Mouse (Mus musculus) inflammation-experienced regulatory T-cells (primary cell): ENCODE measurements around the gene Ccnjl. TPM values are rescaled to one million over a fixed set of nuclear protein-coding genes. Genes with fewer than 3 reads are reported as not detected.

ENCODE experiments used
- polyA plus RNA-seq, 2 experiments: library from polyadenylated mRNA; unstranded; fragments of 100-300 nt; shearing (Covaris generic); gene quantifications; one replicate each; pipeline ENCODE4 v1.2.1; 2017

Ccnjl gene
- polyA plus RNA-seq, result under 1 TPM; 0.27 to 0.86 TPM

GRCm38 (mm10) chr11:43528683-43529499, at the start of gene Ccnjl:
Ccnjl (plus strand) TSS chr11:43528784.

GRCm38 (mm10) chr11:43586324-43587090, 57.9 kb downstream of the Ccnjl start, which contains the start of gene 4933415A04Rik:
4933415A04Rik (plus strand) TSS chr11:43587040.

GRCm38 (mm10) chr11:43601440-43601839, 72.9 kb downstream of the Ccnjl start, which contains the start of gene Fabp6:
Fabp6 (minus strand) TSS chr11:43601540.

Other genes with a start within 250 kb of the Ccnjl start
- 100 to 1,000 TPM; 156 to 183 TPM for gene Pttg1, start 102.5 kb upstream of the Ccnjl start, polyA plus RNA-seq
- gene Slu7, start 95.0 kb upstream of the Ccnjl start, polyA plus RNA-seq, result 10 to 100 TPM; 83.1 to 89.6 TPM
- not detected for gene C1qtnf2, start 54.5 kb upstream of the Ccnjl start, polyA plus RNA-seq
- under 1 TPM in 1 of 2 experiments, not detected in 1; 0.07 TPM for gene 4933415A04Rik, start 58.3 kb downstream of the Ccnjl start, polyA plus RNA-seq
- under 1 TPM in 1 of 2 experiments, not detected in 1; 0.84 TPM for gene Fabp6, start 72.8 kb downstream of the Ccnjl start, polyA plus RNA-seq
- gene Pwwp2a, start 153.2 kb downstream of the Ccnjl start, polyA plus RNA-seq, result 10 to 100 TPM; 71.7 to 76.8 TPM
- gene Ttc1, start 219.2 kb downstream of the Ccnjl start, polyA plus RNA-seq, result 10 to 100 TPM; 68.4 to 74.8 TPM